Mouse (Mus musculus): ENCODE measurements around the gene Dapk2. TPM values are rescaled to one million over a fixed set of nuclear protein-coding genes. Genes with fewer than 3 reads are reported as not detected.

Dapk2 gene
- polyA plus RNA-seq, 1 experiment from 2014 or later, result 1.4 TPM

DNA sequence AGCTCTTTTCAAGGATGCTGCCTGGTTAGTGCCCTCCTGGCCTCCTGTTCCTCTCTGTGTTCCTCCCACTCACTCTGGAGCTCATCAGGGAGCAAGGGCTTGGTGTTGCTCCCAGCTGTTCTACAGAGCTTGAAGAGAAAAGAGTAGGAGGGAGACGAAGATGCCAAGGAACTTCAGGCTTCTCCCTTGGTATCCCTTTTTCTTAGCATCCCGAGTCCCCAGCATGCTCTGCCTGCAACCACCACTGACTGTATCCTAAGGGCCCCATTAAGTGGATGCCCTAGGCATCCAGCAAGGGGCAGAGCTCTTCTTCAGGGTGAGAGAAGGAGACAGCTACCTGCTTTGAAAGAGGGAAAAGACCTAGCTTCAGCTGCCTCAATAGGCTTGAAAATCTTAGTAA, 158.6 kb downstream of the Dapk2 start:
- Histone ChIP-seq H3K4me2 (no peak overlapping the region), H3K27me3 (replicated peaks) (no peaks in the 10 kb centered on the region), H3K27ac (no peak overlapping the region), H3K4me1 (no peaks in the 10 kb centered on the region), H3K9me3 (no peaks in the 10 kb centered on the region), H3K4me3 (no peak overlapping the region), H3K36me3 (replicated peaks) (no peaks in the 10 kb centered on the region), H3K9ac (no peak overlapping the region)
- no peak for ATAC-seq (replicated peaks)
- WGBS, result 85% methylated on average over 2 of the region's 2 CpGs

Other genes starting within 250 kb of the Dapk2 start
- 31.7 and 33.8 TPM in 2 replicates for gene Trip4, start 249.4 kb upstream of the Dapk2 start, polyA plus RNA-seq (2015; fragmentation: Nextera tagmentation; extraction: Ambion mirVana)
- gene Csnk1g1, start 249.3 kb upstream of the Dapk2 start, polyA plus RNA-seq (2015; fragmentation: Nextera tagmentation; extraction: Ambion mirVana), result 23.0 and 25.3 TPM in 2 replicates
- gene Ppib, start 98.0 kb upstream of the Dapk2 start, polyA plus RNA-seq (2015; fragmentation: Nextera tagmentation; extraction: Ambion mirVana), result 308 and 311 TPM in 2 replicates
- 11.2 and 11.9 TPM in 2 replicates for gene Snx22, start 88.5 kb upstream of the Dapk2 start, polyA plus RNA-seq (2015; fragmentation: Nextera tagmentation; extraction: Ambion mirVana)
- 75.5 and 76.6 TPM in 2 replicates for gene Snx1, start 31.6 kb upstream of the Dapk2 start, polyA plus RNA-seq (2015; fragmentation: Nextera tagmentation; extraction: Ambion mirVana)
- gene Ciao2a, start 31.6 kb upstream of the Dapk2 start, polyA plus RNA-seq (2015; fragmentation: Nextera tagmentation; extraction: Ambion mirVana), result 59.2 and 59.7 TPM in 2 replicates
- gene Herc1, start 192.2 kb downstream of the Dapk2 start, polyA plus RNA-seq (2015; fragmentation: Nextera tagmentation; extraction: Ambion mirVana), result 50.5 and 55.2 TPM in 2 replicates